Mouse (Mus musculus): ENCODE measurements around the gene Dnajc24. TPM values are rescaled to one million over a fixed set of nuclear protein-coding genes. Genes with fewer than 3 reads are reported as not detected.

The Dnajc24 gene
- 22.0 TPM for polyA plus RNA-seq (2014; fragmentation: Illumina TruSeq; extraction: RNeasy Lipid Tissue Mini Kit (QIAGEN cat#74804); ENCODE audit: low replicate concordance)

DNA sequence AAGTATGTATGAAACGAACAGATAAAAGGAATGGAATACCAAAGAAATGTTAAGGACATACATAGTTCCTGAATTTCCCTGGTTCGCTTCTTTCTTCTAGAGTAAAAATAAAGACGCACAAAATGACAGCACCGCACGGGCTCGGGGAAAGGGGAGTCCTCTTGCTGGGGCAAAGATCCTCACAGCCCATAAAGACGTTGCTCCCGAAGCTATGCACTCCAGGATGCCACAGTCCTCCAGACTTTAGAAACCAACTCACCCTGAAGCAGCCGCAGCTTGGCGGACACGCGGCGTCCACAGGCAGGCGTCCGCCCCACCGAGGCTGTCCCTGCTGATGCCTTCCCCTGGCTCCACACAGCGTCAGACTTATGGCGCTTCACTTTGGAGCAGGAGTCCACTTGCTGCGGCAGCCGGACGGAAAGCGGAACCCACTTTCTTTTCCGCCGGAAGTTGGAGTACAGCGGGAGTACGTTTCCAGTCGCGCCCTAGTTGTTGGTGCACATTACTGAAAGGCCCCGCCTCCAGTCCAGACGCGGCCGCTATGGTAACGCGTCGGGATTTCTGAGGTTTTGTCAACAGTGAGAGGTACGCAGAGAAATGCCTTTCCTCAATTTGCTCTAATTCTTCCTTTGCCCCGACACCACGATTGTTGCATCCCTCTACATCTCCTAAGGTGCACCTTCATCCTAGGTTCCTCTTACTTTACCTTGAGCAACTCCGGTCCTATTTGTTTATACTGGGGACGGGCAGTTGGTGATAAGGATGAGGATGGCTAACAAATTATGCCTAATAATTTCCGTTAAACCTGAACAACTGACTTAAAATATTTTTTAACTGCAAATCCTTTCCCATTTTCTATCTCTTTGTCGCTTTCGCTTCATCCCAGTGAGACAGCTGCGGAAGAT lies at the start of gene Dnajc24:
Gene Dnajc24, minus strand, starts transcription at position 715 of the 905 bp plus-strand sequence.

Other genes starting within 250 kb of the Dnajc24 start
- 18.9 TPM for gene Elp4, start 99.0 kb downstream of the Dnajc24 start, polyA plus RNA-seq (2014; fragmentation: Illumina TruSeq; extraction: RNeasy Lipid Tissue Mini Kit (QIAGEN cat#74804); ENCODE audit: low replicate concordance)
- 162 TPM for gene Immp1l, start 98.9 kb downstream of the Dnajc24 start, polyA plus RNA-seq (2014; fragmentation: Illumina TruSeq; extraction: RNeasy Lipid Tissue Mini Kit (QIAGEN cat#74804); ENCODE audit: low replicate concordance)

Measured in small intestine, adult 10 weeks (tissue).